Mouse (Mus musculus) A20 (cell line): ENCODE results near the gene Ntrk2.

Source experiments
- DNase-seq: peaks from one replicate; pipeline ENCODE4 v3.0.0-alpha.2; 2011; ENCODE audit warnings: low read depth, low spot score

Ntrk2 gene

DNA sequence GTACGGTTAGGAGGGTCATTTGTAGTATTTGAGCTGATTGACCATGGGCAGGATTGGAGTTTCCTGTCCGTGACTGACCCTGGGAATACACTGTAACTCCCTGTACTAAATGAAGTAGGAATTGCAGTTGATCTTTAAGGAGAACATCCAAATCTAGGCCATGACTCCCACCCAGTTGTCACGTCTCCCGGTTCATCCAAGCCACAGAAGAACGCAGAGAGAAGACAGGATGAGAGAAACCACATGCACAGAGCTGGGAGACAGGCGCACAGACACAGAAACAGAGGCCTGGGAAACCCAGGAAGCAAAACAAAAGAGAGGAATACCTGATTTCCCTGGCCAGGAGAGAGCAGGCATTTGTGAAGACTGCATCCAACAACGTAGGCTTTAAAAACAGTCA lies 117.1 kb downstream of the Ntrk2 start:
- DNase-seq: no peak

DNA sequence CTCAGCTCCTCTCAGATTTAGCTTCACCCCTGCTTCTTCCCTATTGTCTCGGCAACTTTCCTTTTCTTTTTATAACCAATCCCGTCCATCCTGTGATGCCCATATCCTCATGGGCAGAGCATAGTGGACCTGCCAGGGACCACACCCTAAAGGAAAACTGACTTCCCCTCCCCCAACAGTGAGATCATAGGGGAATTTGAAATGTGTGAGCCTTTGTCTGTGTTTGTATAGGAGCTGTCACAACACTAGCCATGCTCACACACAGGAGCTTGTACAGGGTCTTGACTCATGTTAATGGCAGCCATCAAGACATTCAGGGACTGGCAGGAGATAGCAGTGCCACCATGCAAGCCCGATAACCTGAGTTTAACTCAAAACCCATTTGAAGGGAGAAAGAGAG lies 118.1 kb downstream of the Ntrk2 start:
- no peak for DNase-seq

GRCm38 (mm10) chr13:58927186-58927585 lies 120.8 kb downstream of the Ntrk2 start:
- no peak for DNase-seq

DNA sequence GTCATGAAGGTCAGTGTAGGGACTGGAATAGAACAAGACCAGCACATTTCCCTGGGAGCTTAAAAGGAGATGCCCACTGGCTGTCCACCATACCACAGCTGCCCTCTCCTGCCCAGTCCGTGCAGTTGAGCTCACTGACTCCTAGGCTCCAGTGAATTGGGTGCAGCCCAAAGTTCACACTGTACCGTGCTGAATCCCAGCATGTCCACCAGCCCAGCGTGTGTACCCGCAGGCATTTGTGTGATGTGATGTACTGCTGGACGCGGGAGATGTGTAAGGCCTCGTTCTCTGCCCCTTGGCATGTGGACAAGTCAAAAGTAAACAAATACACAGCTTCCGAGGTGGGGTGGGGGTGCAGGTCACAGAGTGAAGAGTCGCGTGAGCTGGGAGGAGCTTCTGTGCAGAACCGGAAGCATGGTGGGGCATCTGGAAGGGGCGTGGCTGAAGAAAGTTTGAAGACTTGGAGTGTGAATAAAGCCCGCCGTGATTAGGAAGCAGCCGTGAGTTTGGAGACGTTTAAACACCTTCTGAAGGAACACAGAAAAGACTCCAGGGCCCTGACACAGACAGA lies 121.4 kb downstream of the Ntrk2 start:
- no peak for DNase-seq

DNA sequence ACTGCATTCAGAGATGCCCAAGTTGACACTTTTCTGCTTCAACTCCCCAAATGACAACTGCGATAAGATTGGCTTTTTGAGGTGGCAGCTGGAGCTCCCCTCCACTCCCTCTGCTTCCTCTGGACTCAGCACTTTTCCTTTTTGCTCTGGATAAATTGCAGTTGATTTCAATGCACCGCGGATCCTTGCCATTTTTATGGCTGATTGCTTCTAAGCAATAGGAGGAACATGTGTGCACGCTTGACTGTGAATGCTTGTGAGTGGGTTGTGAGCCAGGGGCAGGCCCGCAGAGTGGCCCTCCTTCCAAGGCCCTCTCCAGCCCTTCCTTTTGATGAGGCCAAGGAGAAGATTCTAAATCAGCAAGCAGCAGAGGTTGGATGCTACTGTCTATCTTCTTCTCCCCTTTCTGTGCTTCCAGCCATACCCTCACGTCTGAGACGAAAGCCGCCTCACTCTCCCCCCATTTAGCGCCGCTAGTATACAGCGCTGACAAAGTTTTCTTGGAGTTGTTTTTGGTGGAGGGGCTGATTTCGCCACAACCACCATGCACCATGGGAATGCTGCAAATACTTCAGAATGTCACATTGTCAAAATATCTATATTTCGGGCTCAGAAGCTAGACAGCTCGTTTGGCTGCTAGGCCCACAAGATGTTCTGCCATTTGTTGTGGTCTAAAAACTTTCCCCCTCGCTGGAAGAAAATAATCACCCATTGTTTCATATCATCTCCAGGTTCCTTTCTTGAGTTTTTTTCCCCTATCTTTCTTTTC lies 122.5 kb downstream of the Ntrk2 start:
- no peak for DNase-seq

DNA sequence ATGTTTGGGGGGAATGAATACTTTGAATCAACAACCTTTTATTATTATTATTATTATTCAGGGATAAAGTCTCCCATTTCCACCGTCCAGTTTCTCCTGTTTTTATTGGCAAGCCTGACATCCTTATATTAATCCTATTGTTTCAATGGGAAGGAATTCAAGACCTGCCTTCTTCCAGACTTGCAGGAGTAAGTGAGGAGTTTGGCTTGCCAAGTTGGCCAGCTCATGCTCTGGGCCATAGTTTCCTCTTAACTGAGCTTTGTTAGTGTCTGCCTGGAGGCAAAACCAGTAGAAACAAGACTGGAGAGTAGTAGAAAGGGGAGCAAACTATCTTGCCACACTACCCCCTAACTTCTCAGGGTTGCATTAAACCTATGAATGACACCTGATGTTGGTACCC lies 123.8 kb downstream of the Ntrk2 start:
- no peak for DNase-seq

- DNase-seq: no peak
Observed at GRCm38 (mm10) chr13:58933126-58933525, 126.8 kb downstream of the Ntrk2 start.

DNA sequence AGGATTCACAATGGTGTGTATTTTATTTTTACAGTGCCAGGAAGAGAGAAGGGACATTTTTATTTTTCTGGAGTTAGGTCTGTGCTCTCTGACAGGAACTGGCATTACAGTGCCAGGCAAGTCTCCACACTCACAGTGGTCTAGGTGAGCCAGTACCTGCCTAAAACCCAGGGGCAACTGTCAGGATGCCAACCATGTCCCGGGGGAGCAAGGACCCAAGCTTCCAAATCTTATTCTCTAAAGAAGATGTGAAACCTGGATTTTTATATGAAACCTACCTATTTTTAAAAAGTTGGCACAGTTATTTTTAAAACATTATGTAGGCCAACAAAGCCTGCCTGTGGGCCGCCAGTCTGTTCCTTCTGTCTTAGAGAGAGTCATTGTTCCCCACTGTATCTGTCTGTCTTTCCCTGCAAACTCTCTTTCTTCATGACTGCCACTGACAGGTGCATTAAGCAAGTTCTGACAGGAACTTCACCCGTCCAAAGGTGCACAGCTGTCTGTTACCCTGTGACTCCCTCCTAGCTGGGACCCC lies 128.3 kb downstream of the Ntrk2 start:
- no peak for DNase-seq

DNA sequence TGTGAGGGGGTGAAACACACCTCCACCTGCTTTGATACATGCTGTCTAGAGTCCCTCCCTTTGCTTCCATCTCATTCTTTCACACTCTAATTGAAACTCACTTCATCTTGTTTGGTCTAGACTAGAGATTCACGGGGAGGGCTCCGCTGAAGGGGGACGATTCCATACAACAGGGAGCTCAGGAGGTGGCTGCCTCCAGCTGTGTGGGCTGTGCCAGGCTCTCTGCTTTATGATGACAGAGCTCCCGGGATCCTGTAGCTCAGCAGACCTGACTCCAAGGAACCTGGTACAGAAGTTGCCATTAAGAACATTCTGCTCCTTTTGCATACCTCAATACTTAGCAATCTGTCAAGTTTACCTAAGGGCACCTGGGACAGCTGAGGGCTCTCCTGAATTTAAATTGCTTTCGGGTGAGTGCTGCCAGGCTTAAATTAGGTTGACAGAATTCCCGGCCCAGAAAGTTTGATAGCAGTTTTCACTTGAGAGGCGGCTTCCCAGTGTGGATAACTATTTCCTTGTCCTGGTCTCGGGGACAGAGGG lies 129.7 kb downstream of the Ntrk2 start:
- DNase-seq: no peak

GRCm38 (mm10) chr13:58937884-58938283 lies 131.5 kb downstream of the Ntrk2 start:
- no peak for DNase-seq

- no peak for DNase-seq
Observed at GRCm38 (mm10) chr13:58938464-58938863, 132.1 kb downstream of the Ntrk2 start.

DNA sequence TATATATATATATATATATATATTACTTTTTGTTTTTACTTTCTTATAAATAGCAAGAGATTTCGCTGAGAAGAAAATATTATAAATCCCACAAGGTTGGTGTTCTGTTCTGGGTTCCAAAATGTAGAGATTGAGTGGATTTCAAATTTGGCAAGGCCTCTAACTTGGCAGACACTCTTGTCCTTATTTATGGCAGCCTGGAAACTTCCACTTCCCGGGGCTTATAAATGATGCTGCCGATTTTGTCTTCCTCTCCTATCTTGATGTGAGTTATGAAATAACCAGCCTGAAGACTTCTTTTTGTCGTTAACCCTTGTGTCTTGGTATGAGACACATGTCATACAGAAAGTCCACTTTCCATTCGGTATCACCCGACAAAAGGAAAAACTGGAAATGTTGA lies 133.8 kb downstream of the Ntrk2 start:
- DNase-seq: no peak

GRCm38 (mm10) chr13:58940798-58941197 lies 134.4 kb downstream of the Ntrk2 start:
- no peak for DNase-seq

- DNase-seq: no peak
Observed at GRCm38 (mm10) chr13:58945781-58946180, 139.4 kb downstream of the Ntrk2 start.

DNA sequence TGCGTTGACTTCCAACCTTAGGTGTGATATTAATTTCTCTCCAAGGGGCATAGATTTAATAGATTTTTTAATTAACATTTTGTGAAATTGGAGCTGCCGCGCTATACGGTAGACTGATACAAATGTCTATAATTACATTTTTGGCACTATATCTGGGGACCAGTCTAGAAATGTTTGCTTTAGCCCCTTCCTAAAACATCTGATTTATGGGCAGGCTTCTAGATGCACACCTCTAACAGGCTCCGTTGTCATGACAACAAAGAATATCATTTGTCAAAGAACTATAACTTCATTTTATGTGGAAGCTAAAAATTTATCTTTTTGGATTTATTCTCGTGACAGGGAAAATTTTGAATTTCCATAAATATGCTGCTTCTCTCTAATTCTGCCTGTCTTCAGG lies 140.2 kb downstream of the Ntrk2 start:
- DNase-seq: no peak

DNA sequence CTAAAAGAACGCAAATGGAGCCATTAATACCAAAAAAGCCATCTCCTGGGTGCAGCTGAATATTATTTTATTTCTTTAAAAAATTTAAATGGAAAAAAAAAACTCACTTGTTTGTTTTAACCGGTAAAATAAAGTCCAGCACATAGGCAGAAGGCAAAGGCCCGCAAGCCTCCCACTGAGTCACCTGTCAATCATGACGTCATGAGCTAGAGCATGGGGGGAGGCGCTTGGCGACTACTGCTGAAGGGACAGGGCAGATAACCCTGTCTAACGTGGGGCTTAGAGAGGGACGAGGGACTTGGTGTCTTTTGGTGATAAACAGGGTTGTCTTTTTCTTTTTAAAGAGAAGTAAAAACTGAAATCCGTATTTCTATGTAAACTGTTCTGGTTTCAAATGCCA lies 140.7 kb downstream of the Ntrk2 start:
- no peak for DNase-seq

- DNase-seq: no peak
Observed at GRCm38 (mm10) chr13:58954331-58954730, 148.0 kb downstream of the Ntrk2 start.

DNA sequence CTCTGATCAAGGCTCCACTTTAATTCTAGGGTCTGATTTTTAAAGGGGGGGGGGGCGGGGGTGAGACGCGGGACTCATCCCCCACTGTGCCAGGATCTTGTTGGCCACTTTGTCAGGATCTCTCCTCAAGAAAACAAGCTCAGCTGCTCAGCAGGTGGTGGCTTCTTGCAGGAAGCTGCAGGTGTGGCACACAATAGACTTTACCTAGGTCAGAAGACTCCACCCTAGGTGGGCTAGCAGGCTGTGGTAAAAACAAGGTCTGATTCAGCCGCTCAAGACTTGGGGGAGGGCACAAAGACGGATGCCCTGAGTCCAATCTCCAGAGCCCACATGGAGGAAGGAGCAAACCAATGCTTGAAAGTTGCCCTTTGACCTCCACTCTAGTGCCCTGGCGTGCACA lies 148.4 kb downstream of the Ntrk2 start:
- DNase-seq: no peak

DNA sequence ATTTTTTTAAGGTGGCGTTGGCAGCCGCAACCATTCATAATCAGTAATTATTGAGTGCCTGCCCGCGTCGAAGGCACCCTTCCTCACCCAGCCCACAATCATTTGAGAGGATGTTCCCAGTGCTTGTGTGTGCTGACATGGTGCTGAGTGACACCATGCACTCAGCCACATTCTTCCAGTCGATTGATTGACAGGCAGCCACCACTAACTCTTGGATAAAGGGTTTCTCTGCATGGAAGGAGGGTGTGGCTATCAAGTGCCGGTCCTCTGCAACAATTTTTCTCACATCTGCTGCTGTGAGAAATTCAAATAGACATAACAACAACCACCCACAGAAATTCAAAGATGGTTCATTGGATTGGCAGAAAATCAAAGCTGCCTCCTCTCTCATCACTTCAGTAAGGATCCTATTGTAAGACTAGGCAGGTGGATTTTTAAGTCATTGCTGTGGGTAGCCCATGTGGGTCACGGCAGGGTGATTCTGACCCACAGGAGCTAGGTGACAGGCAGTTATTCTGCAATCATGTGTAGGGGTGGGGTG lies 148.9 kb downstream of the Ntrk2 start:
- DNase-seq: no peak

DNA sequence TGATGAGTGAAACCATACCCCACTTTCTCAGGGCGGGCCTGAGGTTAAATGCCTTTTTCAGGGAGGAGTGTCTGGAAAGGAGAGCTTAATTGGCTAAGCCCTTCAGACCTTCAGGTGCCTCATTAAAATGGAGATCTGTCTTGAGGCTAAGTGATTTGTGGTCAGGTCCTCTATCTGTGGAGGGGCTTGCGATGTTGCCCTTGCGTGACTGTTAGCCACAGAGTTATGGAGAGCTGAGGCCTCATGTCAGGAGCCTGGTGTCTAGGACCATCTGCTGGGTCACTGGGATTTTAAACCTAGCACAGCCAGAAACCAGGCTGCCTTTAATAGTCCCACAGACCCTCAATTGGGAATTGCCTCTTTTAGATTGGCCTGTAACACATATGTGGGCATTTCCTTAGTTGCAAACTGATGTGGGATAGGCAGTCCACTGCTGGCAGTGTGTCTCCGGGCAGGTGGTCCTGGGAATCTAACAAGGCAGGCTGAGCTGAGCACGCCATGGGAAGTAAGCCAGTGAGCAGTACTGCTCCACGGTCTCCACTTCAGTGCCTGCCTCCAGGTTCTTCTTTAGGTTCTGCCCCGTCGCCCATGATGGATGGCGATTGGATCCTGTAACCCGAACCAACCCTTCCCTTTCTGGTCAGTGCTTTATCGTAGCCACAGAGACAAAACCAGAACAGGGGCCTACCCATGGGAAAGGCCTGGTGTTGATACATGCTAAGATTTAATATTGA lies 152.0 kb downstream of the Ntrk2 start:
- no peak for DNase-seq

- no peak for DNase-seq
Observed at GRCm38 (mm10) chr13:58960321-58960720, 154.0 kb downstream of the Ntrk2 start.

DNA sequence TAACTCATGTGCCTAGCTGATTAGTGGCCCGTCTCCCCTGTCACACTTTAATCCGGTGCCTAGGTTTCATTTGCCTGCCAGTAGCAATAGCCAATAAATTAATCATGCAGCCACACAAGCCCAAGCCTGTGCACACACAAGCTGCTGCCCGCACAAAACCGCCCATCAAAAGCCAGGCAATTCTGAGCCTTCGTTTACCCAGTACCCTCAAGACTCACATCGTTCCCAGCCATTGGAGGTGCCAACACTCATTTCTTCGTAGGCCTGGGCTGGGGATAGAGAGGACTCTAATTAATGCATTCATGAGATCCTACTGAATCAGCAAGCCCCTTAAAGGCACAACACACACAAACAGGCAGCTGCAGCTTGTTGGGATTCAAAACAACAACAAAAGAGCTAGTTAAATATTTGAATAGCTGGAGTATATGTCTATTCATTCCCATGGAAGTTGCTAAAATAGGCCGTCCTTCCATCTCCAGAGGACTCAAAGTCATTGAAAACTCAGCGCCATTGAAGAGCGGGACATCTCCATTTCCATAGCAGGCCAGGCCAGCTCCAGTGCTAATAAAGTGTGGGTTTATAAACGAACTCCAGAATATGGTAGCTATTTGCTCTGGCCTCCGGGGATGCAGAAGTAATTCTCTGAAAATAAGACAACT lies 158.5 kb downstream of the Ntrk2 start:
- DNase-seq: no peak
